Mouse (Mus musculus) left cerebral cortex, adult 8-10 months (tissue): ENCODE data around the gene Kit. TPM values are rescaled to one million over a fixed set of nuclear protein-coding genes. Genes with fewer than 3 reads are reported as not detected.

ENCODE experiments used
- DNase-seq, 2 experiments: peaks; one replicate each; pipeline ENCODE4 v3.0.0; 2022; ENCODE audit warnings: low spot score in 2 of 2
- total RNA-seq, 4 experiments: library from RNA; stranded (reverse); gene quantifications; 2 replicates each; pipeline ENCODE4 v1.2.4; 2022

Gene Kit
- total RNA-seq, 4 experiments from 2014 or later = 27.3 to 34.9 (median 33.6) TPM

DNA sequence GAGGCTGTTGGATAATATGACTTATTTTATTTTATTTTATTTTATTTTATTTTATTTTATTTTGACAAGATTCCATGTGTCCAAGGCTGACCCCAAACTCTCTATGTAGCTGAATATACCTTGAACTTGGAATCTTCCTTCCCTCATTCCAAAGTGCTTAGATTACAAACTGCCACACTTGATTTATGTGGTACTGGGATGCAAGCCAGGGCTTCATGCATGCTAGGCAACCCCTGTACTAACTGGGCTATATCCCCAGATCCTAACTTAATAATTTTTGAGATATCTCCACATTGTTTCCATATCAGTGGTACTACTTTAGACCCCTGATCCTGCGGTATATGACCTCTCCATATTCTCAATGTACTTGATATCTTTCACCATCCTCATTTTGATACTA, 130.7 kb downstream of the Kit start:
- DNase-seq = no peak
